Mouse (Mus musculus) large intestine, adult 2 months (tissue): Measurements from ENCODE around the gene Olfr527. TPM values are rescaled to one million over a fixed set of nuclear protein-coding genes. Genes with fewer than 3 reads are reported as not detected.

Experiments
- DNase-seq: peaks from one replicate; pipeline ENCODE4 v3.0.0-alpha.2; 2012; ENCODE audit warnings: low read depth, low spot score
- WGBS: fragments of 180-500 bp; shearing (Covaris S2); methylation state at CpG from one replicate; pipeline ENCODE4 v1.1.7; 2018; 5-methylcytosine and 5-hydroxymethylcytosine counted together
- polyA plus RNA-seq: library from polyadenylated mRNA; depleted of rRNA; stranded (reverse); fragments of >200 nt; gene quantifications from 2 replicates; pipeline ENCODE4 v1.2.3, GENCODE M21; 2012; rRNA removed

Gene Olfr527
- polyA plus RNA-seq: not detected in 2 replicates

DNA sequence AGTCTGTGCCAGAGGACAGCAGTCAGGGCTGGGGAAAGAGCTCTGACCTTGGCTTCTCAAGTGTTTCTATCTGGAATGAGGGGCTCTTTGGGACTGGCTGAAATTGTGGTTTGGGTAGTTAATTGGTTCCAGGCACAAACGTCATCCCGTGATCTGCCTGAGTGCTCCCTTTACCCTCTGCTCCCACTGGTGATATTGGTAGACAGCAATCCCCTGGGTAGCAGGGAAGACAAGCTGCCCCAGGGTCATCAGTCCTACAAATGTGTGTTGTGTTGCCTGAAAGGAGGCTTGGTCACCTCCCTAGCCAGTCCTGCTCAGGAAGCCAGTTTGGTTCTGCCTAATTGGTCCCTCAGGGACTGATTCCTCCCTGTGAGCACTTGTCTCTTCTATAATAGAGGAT is at the start of gene Olfr527:
Olfr527 (plus strand) TSS at position 301 of the 400 bp plus-strand sequence.
- 85% methylated on average over 2 of the region's 2 CpGs for WGBS
- DNase-seq: no peak

DNA sequence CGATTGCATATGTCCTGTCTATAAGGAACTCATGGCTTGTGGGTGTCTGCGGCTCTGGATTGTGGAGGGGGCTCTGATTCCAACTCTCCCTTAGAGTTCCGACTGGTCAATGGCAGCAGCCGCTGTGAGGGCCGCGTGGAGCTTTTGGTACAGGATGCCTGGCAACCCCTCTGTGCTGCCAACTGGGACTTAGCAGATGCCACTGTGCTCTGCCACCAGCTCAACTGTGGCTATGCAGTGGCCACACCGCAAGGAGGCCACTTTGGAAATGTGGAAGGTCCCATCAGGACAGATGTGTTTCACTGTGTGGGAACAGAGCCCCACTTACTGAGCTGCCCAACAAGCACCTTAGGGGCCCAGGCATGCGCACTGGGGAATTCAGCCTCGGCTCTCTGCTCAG is 38.1 kb upstream of the Olfr527 start:
- DNase-seq: no peak
- 83% methylated on average over 9 of the region's 9 CpGs for WGBS

DNA sequence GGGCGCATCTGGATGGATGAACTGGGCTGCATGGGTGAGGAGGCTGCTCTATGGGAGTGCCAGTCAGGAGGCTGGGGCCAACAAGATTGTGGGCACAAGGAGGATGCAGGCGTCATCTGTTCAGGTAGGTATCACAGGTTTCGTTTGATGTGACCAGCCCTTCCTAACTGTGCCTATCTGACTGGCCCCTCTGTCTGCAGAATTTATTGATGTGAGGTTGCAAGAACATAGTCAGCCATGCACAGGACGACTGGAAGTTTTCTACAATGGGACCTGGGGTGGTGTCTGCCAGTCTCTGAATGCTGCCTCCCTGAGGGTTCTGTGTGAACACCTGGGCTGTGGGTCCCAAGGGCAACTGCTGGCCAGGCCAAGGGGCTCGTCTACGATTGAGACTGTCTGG is 36.9 kb upstream of the Olfr527 start:
- 65% methylated on average over 6 of the region's 6 CpGs for WGBS
- DNase-seq: no peak

DNA sequence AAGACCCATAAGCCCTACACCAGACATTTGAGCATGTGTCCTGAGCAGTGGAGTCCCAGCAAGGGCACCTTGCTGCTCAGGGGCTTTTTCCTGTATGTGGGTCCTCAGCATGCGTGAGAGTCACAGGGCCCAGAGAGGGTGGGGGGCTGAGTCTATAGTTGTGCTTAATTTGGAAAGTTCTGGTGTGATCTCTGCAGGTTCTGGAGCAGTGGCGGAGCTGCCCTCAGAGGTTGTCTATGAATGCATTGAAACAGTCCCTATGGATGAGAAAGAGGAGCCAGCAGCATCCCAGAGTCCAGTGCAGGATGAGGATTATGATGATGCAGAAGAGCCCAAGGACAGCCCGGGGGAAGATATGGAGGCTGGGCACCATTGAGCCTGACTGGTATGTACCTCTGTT is 34.4 kb upstream of the Olfr527 start:
- no peak for DNase-seq
- 71% methylated on average over 3 of the region's 3 CpGs for WGBS

DNA sequence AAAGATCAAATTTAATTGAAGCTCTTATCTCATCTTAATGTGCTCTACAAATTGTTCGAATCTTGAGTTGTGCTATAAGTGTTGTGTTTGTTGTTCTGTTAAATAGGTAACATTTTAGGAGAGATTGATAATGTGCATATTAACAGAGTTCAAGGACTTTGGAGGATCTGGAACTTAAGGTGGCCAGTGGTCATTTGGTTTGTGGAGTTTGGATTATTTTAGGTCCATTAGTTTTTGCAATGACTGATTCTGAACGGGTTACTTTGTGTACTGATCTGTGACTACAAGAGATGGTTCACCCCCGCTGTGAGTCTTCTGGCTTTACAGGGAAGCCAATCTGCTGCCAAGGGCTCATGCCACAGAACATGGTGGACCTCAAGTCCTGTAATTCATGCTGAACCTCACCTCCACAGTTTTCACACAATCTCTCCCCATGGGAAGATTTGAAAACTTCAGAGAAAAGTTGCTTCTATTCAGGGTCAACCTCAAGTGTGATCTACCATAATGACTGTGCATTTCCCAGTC is 13.9 kb upstream of the Olfr527 start:
- WGBS: 75% methylated on average over 3 of the region's 3 CpGs
- no peak for DNase-seq

DNA sequence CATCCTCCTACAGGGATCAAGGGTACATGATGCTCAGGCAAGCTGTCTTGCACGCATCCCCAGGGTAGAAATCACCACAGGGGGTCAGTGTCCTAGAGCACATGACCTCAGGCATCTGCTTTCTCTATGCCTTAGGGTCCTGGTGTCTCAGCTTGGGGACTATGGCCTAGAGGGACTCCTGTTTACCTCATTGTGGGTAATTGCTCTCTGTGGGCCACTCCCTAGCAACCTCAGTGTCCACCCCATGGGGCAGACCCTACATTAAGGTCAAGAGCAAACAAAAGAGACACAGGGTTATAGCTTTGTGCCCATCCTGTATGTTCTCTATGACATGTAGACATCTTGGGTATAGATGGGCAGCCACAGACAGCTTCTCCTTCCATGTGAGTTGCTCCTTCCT is 13.3 kb upstream of the Olfr527 start, which contains the start of gene Olfr525:
Olfr525 (plus strand) TSS at position 301 of the 400 bp plus-strand sequence.
- WGBS: 33% methylated on average over 1 of the region's 1 CpGs
- no peak for DNase-seq

DNA sequence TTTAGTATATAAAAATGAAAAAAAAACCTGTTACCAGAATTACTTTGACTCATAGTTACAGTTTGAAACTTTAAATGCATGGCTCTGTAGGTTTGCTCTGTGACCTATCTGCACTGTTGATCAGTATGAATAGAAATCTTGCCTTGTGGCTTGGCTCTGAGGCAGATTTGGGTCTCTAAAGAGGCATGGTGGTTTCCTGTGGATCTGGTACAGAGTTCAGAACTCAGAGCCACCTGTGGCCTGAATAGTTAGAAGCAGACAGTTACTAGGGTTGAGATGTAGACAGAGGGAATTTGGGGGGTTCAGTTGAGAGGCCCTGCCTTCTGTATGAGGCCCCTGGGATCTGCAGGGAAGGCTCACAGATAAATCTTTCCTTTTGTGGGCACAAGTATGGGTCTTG is 12.7 kb upstream of the Olfr527 start:
- DNase-seq: no peak

DNA sequence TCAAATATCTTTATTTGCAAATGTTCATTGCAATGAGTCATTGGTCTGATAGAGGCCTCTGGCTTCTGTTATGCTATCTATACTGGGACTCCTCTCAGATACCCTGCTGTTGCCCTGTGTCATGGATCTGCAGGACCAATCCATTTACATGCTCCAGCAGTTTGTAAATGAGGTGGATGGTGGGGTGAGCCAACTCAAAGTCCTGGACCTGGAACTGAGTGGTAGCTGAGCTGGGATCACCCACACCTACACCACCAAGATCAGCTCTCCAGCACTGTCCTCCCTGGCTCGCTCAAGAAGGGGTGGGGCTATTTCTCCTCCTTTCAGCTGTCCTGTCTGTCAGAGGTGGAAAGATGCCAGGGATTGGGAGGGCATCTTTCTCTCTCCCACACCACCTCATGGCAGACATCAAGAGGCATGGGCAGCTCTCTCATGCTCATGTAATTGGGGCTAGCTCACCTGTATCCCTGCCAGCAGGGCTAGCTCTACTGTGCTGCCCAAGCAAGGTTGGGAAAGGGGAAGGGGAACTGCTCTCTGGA is 4.0 kb upstream of the Olfr527 start:
- WGBS: 33% methylated on average over 1 of the region's 1 CpGs
- no peak for DNase-seq

DNA sequence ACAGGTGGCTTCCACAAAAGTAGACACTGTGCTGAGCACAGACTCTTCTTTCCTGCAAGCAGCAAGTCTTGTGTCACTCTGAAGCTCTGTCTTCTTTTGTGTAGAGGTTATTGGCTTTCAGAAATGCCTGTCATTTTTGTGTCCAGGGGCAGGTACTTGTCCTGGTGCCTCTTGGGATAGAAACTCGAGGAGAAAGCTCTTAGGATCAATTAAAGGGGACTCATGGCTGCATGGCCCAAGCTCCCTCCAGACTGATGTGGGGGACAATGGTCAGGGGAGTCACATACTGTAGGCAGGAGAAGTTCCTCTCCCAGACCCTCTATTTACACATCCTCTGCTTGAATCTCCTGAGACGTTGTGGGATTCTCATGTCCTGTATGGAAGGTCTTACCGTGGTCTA is 27.8 kb downstream of the Olfr527 start, which contains the start of gene Olfr60:
Olfr60 (minus strand) TSS at position 101 of the 400 bp plus-strand sequence.
- 56% methylated on average over 3 of the region's 3 CpGs for WGBS
- DNase-seq: no peak

DNA sequence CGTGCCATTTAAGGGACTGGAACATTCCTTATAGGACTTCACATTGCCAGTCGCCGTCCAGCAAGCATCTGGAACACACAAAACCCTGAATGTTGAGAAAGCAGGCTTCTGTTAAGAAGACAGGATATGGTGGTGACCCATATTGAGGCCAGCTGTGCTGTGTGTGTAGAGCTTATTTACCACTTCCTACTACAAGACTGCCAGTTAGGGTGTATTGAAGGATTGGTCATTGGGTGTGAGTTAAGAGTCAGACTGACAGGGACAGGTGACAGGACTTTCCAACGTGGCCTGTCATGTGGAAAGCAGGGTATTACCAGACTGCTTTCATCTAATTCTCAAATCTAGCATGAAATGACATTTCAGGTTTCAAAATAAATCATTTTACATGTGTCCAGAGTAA is 40.5 kb downstream of the Olfr527 start:
- DNase-seq: no peak
- WGBS: 70% methylated on average over 4 of the region's 4 CpGs

DNA sequence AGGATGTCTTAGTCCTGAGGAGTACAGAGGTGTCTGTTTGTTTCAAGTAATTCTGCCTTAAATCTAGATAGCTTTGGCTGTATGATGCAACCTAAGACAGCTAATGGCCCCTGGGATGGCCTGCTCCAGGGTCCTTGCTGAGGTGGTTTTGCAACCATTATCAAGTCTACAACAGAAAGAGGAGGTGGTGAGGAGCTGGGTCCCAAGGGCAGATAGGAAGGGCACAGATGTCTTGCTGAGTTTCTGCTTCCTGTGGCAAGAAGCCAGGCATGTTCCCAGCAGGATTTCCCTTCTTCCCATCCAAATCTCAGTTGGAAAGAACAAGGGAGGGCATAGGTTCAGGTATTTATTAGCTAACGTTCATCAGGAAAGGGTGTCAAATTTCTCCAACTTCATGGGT is 42.4 kb downstream of the Olfr527 start, which contains the start of gene Olfr530:
Olfr530 (minus strand) TSS at position 101 of the 400 bp plus-strand sequence.
- DNase-seq: no peak
- 16% methylated on average over 1 of the region's 1 CpGs for WGBS

DNA sequence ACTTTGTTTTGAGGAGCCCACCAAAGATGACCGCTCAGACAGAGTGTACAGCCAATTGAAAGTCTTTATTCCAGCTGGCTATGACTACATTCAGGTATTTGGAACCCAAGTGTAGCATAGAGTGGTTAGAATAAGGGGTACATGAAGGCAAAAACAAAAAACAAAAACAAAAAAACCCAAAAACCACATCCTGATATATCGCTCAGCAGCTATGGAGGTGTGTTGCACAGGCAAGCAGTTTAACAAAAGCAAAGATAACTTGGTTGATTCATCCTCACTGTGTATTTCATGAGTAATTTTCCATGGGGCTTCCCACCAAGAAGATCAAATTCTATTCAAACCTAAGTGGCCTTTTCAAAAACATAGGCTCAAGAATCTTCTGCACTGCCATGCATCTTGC is 43.1 kb downstream of the Olfr527 start:
- WGBS: 91% methylated on average over 2 of the region's 2 CpGs
- DNase-seq: no peak

Other genes with a start within 250 kb of the Olfr527 start
- gene Prap1, start 240.6 kb upstream of the Olfr527 start, polyA plus RNA-seq: 873 and 1,752 TPM in 2 replicates
- gene Fuom, start 231.6 kb upstream of the Olfr527 start, polyA plus RNA-seq: 105 and 121 TPM in 2 replicates
- gene Paox, start 218.2 kb upstream of the Olfr527 start, polyA plus RNA-seq: 9.6 and 9.8 TPM in 2 replicates
- 108 and 150 TPM in 2 replicates for gene Echs1, start 217.5 kb upstream of the Olfr527 start, polyA plus RNA-seq
- 14.5 and 24.5 TPM in 2 replicates for gene Mtg1, start 196.5 kb upstream of the Olfr527 start, polyA plus RNA-seq
- 0.37 and 0.59 TPM in 2 replicates for gene Sprn, start 179.1 kb upstream of the Olfr527 start, polyA plus RNA-seq
- gene Olfr522, start 169.3 kb upstream of the Olfr527 start, polyA plus RNA-seq: not detected in 2 replicates
- gene Olfr523, start 160.8 kb upstream of the Olfr527 start, polyA plus RNA-seq: not detected in 2 replicates
- 0.06 and 0.07 TPM in 2 replicates for gene Olfr524, start 128.1 kb upstream of the Olfr527 start, polyA plus RNA-seq
- gene Cd163l1, start 115.8 kb upstream of the Olfr527 start, polyA plus RNA-seq: 0.43 and 0.78 TPM in 2 replicates
- 0.51 and 0.71 TPM in 2 replicates for gene 5830411N06Rik, start 86.7 kb upstream of the Olfr527 start, polyA plus RNA-seq
- not detected in 2 replicates for gene Olfr525, start 13.2 kb upstream of the Olfr527 start, polyA plus RNA-seq
- 0.57 and 0.93 TPM in 2 replicates for gene Olfr60, start 27.7 kb downstream of the Olfr527 start, polyA plus RNA-seq
- 0.10 TPM in 1 of 2 replicates, not detected in the other for gene Olfr530, start 42.3 kb downstream of the Olfr527 start, polyA plus RNA-seq
- not detected in 2 replicates for gene Olfr531, start 68.9 kb downstream of the Olfr527 start, polyA plus RNA-seq
- not detected in 2 replicates for gene Olfr532, start 87.6 kb downstream of the Olfr527 start, polyA plus RNA-seq
- gene Olfr533, start 129.4 kb downstream of the Olfr527 start, polyA plus RNA-seq: not detected in 2 replicates
- gene Olfr535, start 150.2 kb downstream of the Olfr527 start, polyA plus RNA-seq: not detected in 2 replicates
- gene Olfr536, start 173.4 kb downstream of the Olfr527 start, polyA plus RNA-seq: not detected in 2 replicates
- not detected in 2 replicates for gene Olfr538, start 233.9 kb downstream of the Olfr527 start, polyA plus RNA-seq